Mouse (Mus musculus): ENCODE measurements around the gene Zfp568. TPM values are rescaled to one million over a fixed set of nuclear protein-coding genes. Genes with fewer than 3 reads are reported as not detected.

The Zfp568 gene
- polyA plus RNA-seq (2015; fragmentation: Nextera tagmentation; extraction: Ambion mirVana) = 12.3 and 13.8 TPM in 2 replicates

- WGBS = under 1% methylated on average over 62 of the region's 62 CpGs
- no peaks in the 10 kb centered on the region for H3K27me3 ChIP-seq (ENCODE audit: control insufficient read depth, insufficient read depth, low read depth, low read length)
- H3K9ac ChIP-seq (ENCODE audit: low read length) = peak within 1 kb of the TSS; percentile 91
- ATAC-seq (ENCODE audit: low read depth) = peak; percentile 95
- H3K27ac ChIP-seq (ENCODE audit: low read length) = peak within 1 kb of the TSS; percentile 97
- peaks cover 21% of the 10 kb centered on the region for H3K36me3 ChIP-seq (ENCODE audit: control insufficient read depth, insufficient read depth, low read length)
- no peaks in the 10 kb centered on the region; the same call in 1 of the 2 replicates for H3K9me3 ChIP-seq (ENCODE audit: control insufficient read depth, low read length)
- peak within 1 kb of the TSS; percentile 72 for H3K4me2 ChIP-seq (ENCODE audit: low read depth, low read length)
- H3K4me1 ChIP-seq (replicated peaks; ENCODE audit: control insufficient read depth, insufficient read depth, low read length) = peaks cover 15% of the 10 kb centered on the region
- peak within 1 kb of the TSS; percentile 92 for H3K4me3 ChIP-seq (ENCODE audit: low read length)
These were observed at the start of gene Zfp568 for GRCm38 (mm10) chr7:29983690-29984380. Zfp568 (plus strand) TSS chr7:29983955.

DNA sequence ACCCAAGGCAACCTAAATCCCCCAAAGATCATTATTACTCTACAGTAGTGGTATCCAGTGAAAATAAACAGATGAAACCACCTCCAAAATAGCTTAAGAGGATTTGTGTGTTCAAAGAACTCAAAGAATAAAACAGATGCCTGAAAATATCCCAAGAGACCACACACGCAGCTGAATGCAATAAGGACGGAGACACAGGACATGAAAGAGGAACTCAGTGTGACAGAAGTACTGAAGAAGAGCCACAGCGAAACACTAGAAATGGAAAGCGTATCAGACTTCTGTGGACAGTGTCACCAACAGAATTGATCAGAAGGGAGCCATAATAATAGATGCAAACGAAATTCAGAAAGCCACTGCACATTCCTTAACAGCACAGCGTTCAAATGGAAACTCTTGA is 44.9 kb upstream of the Zfp568 start:
- no peak for ATAC-seq (ENCODE audit: low read depth)
- Histone ChIP-seq H3K36me3 (ENCODE audit: control insufficient read depth, insufficient read depth, low read length) (peaks cover 33% of the 10 kb centered on the region), H3K4me2 (ENCODE audit: low read depth, low read length) (no peak overlapping the region), H3K27me3 (ENCODE audit: control insufficient read depth, insufficient read depth, low read depth, low read length) (no peaks in the 10 kb centered on the region), H3K9ac (ENCODE audit: low read length) (no peak overlapping the region), H3K4me3 (ENCODE audit: low read length) (no peak overlapping the region), H3K9me3 (ENCODE audit: control insufficient read depth, low read length) (no peaks in the 10 kb centered on the region), H3K4me1 (replicated peaks; ENCODE audit: control insufficient read depth, insufficient read depth, low read length) (no peaks in the 10 kb centered on the region), H3K27ac (ENCODE audit: low read length) (no peak overlapping the region)
- 82% methylated on average over 6 of the region's 6 CpGs for WGBS

DNA sequence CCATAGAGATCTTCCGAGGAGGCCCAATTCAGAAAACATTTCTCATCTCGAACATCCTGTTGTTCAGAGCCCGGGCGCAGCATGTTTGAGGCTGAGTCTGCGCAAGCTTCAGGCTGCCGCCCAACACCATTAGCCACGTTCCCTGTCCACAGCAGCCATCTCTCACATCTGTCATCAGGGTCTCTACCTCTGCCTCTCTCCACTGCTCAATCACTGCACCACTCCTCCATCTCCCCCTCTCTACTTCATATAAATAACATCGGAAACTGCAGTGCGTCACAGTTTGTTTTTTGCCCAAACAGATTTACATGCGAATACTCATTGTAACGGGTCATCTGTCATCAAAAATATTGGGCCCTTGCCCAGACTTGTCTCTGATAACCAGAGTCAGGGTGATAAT is 42.7 kb upstream of the Zfp568 start:
- no peak overlapping the region for H3K4me3 ChIP-seq (ENCODE audit: low read length)
- H3K4me1 ChIP-seq (replicated peaks; ENCODE audit: control insufficient read depth, insufficient read depth, low read length) = no peaks in the 10 kb centered on the region
- ATAC-seq (ENCODE audit: low read depth) = peak; percentile 65
- peaks cover 14% of the 10 kb centered on the region for H3K36me3 ChIP-seq (ENCODE audit: control insufficient read depth, insufficient read depth, low read length)
- no peak overlapping the region for H3K4me2 ChIP-seq (ENCODE audit: low read depth, low read length)
- no peak overlapping the region for H3K9ac ChIP-seq (ENCODE audit: low read length)
- H3K27me3 ChIP-seq (ENCODE audit: control insufficient read depth, insufficient read depth, low read depth, low read length) = no peaks in the 10 kb centered on the region
- 69% methylated on average over 11 of the region's 11 CpGs for WGBS
- no peaks in the 10 kb centered on the region for H3K9me3 ChIP-seq (ENCODE audit: control insufficient read depth, low read length)
- H3K27ac ChIP-seq (ENCODE audit: low read length) = no peak overlapping the region

GRCm38 (mm10) chr7:29942740-29943139 is 41.0 kb upstream of the Zfp568 start:
- no peaks in the 10 kb centered on the region for H3K4me1 ChIP-seq (replicated peaks; ENCODE audit: control insufficient read depth, insufficient read depth, low read length)

GRCm38 (mm10) chr7:29943720-29944119 is 40.0 kb upstream of the Zfp568 start:
- WGBS = 71% methylated on average over 2 of the region's 2 CpGs
- H3K36me3 ChIP-seq (ENCODE audit: control insufficient read depth, insufficient read depth, low read length) = peaks cover 8% of the 10 kb centered on the region; the same call in 1 of the 2 replicates
- H3K9me3 ChIP-seq (ENCODE audit: control insufficient read depth, low read length) = no peaks in the 10 kb centered on the region
- no peak overlapping the region for H3K4me2 ChIP-seq (ENCODE audit: low read depth, low read length)
- H3K27me3 ChIP-seq (ENCODE audit: control insufficient read depth, insufficient read depth, low read depth, low read length) = no peaks in the 10 kb centered on the region
- no peaks in the 10 kb centered on the region for H3K4me1 ChIP-seq (replicated peaks; ENCODE audit: control insufficient read depth, insufficient read depth, low read length)
- H3K4me3 ChIP-seq (ENCODE audit: low read length) = no peak overlapping the region
- H3K27ac ChIP-seq (ENCODE audit: low read length) = no peak overlapping the region
- no peak overlapping the region for H3K9ac ChIP-seq (ENCODE audit: low read length)
- no peak for ATAC-seq (ENCODE audit: low read depth)

More at GRCm38 (mm10) chr7:29942740-29943139, 41.0 kb upstream of the Zfp568 start:
- H3K9ac ChIP-seq (ENCODE audit: low read length) = no peak overlapping the region
- 27% methylated on average over 2 of the region's 2 CpGs for WGBS
- no peaks in the 10 kb centered on the region for H3K9me3 ChIP-seq (ENCODE audit: control insufficient read depth, low read length)
- H3K36me3 ChIP-seq (ENCODE audit: control insufficient read depth, insufficient read depth, low read length) = peaks cover 6% of the 10 kb centered on the region; the same call in 1 of the 2 replicates
- no peak overlapping the region for H3K4me2 ChIP-seq (ENCODE audit: low read depth, low read length)
- ATAC-seq (ENCODE audit: low read depth) = no peak
- H3K27me3 ChIP-seq (ENCODE audit: control insufficient read depth, insufficient read depth, low read depth, low read length) = no peaks in the 10 kb centered on the region
- no peak overlapping the region for H3K27ac ChIP-seq (ENCODE audit: low read length)
- no peak overlapping the region for H3K4me3 ChIP-seq (ENCODE audit: low read length)

GRCm38 (mm10) chr7:29944201-29944600 is 39.6 kb upstream of the Zfp568 start:
- Histone ChIP-seq H3K9me3 (ENCODE audit: control insufficient read depth, low read length) (no peaks in the 10 kb centered on the region), H3K27me3 (ENCODE audit: control insufficient read depth, insufficient read depth, low read depth, low read length) (no peaks in the 10 kb centered on the region), H3K9ac (ENCODE audit: low read length) (no peak overlapping the region), H3K36me3 (ENCODE audit: control insufficient read depth, insufficient read depth, low read length) (peaks cover 8% of the 10 kb centered on the region; the same call in 1 of the 2 replicates), H3K27ac (ENCODE audit: low read length) (no peak overlapping the region), H3K4me1 (replicated peaks; ENCODE audit: control insufficient read depth, insufficient read depth, low read length) (no peaks in the 10 kb centered on the region), H3K4me3 (ENCODE audit: low read length) (no peak overlapping the region), H3K4me2 (ENCODE audit: low read depth, low read length) (no peak overlapping the region)
- ATAC-seq (ENCODE audit: low read depth) = no peak
- WGBS = 85% methylated on average over 2 of the region's 2 CpGs

DNA sequence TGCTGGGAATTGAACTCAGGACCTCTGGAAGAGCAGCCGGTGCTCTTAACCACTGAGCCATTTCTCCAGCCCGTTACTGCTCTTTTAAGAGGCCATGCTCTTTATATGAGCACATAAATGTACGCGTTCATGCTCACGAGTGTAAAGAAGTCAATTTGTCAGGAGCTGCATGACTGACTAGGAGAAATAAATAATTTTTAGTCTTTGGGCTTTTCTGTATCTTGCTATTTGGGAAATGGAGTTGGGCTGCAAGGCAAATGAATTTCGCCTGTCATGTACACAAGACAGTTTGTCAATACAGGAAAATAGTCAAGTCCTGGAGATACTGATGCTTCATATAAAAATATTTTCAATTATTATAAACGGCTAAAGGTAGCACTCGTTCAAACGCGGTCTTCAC is 30.7 kb upstream of the Zfp568 start:
- Histone ChIP-seq H3K4me3 (ENCODE audit: low read length) (peak overlapping the region; percentile 70), H3K27me3 (ENCODE audit: control insufficient read depth, insufficient read depth, low read depth, low read length) (no peaks in the 10 kb centered on the region), H3K9me3 (ENCODE audit: control insufficient read depth, low read length) (no peaks in the 10 kb centered on the region), H3K36me3 (ENCODE audit: control insufficient read depth, insufficient read depth, low read length) (peaks cover 3% of the 10 kb centered on the region), H3K4me1 (replicated peaks; ENCODE audit: control insufficient read depth, insufficient read depth, low read length) (peaks cover 5% of the 10 kb centered on the region; the same call in 1 of the 2 replicates), H3K9ac (ENCODE audit: low read length) (peak overlapping the region; percentile 89), H3K4me2 (ENCODE audit: low read depth, low read length) (peak overlapping the region; percentile 71), H3K27ac (ENCODE audit: low read length) (peak overlapping the region; percentile 97)
- 32% methylated on average over 10 of the region's 10 CpGs for WGBS
- no peak for ATAC-seq (ENCODE audit: low read depth)

GRCm38 (mm10) chr7:29953513-29954401 is 30.0 kb upstream of the Zfp568 start, which contains the start of gene Zfp74:
Zfp74 (minus strand) TSS chr7:29954089.
- H3K9ac ChIP-seq (ENCODE audit: low read length) = peak within 1 kb of the TSS; percentile 89
- no peaks in the 10 kb centered on the region for H3K27me3 ChIP-seq (ENCODE audit: control insufficient read depth, insufficient read depth, low read depth, low read length)
- H3K4me2 ChIP-seq (ENCODE audit: low read depth, low read length) = peak within 1 kb of the TSS; percentile 71
- peak within 1 kb of the TSS; percentile 70 for H3K4me3 ChIP-seq (ENCODE audit: low read length)
- H3K36me3 ChIP-seq (ENCODE audit: control insufficient read depth, insufficient read depth, low read length) = peaks cover 2% of the 10 kb centered on the region
- peak; percentile 91 for ATAC-seq (ENCODE audit: low read depth)
- H3K27ac ChIP-seq (ENCODE audit: low read length) = peak within 1 kb of the TSS; percentile 97
- peaks cover 5% of the 10 kb centered on the region; the same call in 1 of the 2 replicates for H3K4me1 ChIP-seq (replicated peaks; ENCODE audit: control insufficient read depth, insufficient read depth, low read length)
- WGBS = under 1% methylated on average over 52 of the region's 52 CpGs
- no peaks in the 10 kb centered on the region for H3K9me3 ChIP-seq (ENCODE audit: control insufficient read depth, low read length)

DNA sequence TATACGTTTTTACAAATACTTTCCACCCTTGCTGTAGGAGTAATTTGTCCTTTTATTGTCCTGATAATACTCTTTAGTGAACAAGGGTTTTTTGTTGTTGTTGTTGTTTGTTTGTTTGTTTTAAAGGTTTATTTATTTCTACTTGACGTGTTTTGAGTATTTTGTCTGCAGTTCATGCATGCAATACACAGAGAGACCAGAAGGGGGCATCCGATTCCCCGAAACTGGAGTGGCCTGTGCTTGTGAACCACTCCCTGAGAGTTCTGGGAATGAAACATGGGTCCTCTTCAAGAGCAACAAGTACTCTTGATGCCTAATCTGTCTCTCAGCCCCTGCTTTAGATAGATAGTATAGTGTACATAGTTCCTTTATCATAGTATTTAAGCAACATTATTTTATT is 29.0 kb upstream of the Zfp568 start:
- Histone ChIP-seq H3K9ac (ENCODE audit: low read length) (no peak overlapping the region; the same call in 1 of the 2 replicates), H3K4me3 (ENCODE audit: low read length) (peak overlapping the region; percentile 70), H3K9me3 (ENCODE audit: control insufficient read depth, low read length) (no peaks in the 10 kb centered on the region), H3K36me3 (ENCODE audit: control insufficient read depth, insufficient read depth, low read length) (peaks cover 2% of the 10 kb centered on the region), H3K27ac (ENCODE audit: low read length) (no peak overlapping the region), H3K4me1 (replicated peaks; ENCODE audit: control insufficient read depth, insufficient read depth, low read length) (peaks cover 5% of the 10 kb centered on the region; the same call in 1 of the 2 replicates), H3K4me2 (ENCODE audit: low read depth, low read length) (peak overlapping the region; percentile 71), H3K27me3 (ENCODE audit: control insufficient read depth, insufficient read depth, low read depth, low read length) (no peaks in the 10 kb centered on the region)
- WGBS = 26% methylated on average over 4 of the region's 4 CpGs
- no peak for ATAC-seq (ENCODE audit: low read depth)
